Mouse (Mus musculus): Measurements from ENCODE around the gene Rims4.

Gene Rims4

GRCm38 (mm10) chr2:163918317-163919258 is at the start of gene Rims4:
Gene Rims4 (minus strand): TSS chr2:163918683.
- in situ Hi-C loops (cut with MboI, MseI): no loop called here

GRCm38 (mm10) chr2:163965706-163966105 is 47.2 kb upstream of the Rims4 start:
- in situ Hi-C loops (cut with MboI, MseI): loop anchor here (5.0 kb wide), 1 partner anchor 93 kb away; no protein-coding TSS in a partner anchor

GRCm38 (mm10) chr2:163964606-163965560 is 46.4 kb upstream of the Rims4 start:
- in situ Hi-C loops (cut with MboI, MseI): loop anchor here (5.0 kb wide), 1 partner anchor 93 kb away; no protein-coding TSS in a partner anchor

GRCm38 (mm10) chr2:163953622-163954310 is 35.3 kb upstream of the Rims4 start:
- in situ Hi-C loops (cut with MboI, MseI): loop anchor here (5.0 kb wide), 1 partner anchor 101 kb away; the partner anchor contains the start of gene Kcnk15

GRCm38 (mm10) chr2:163951770-163952169 is 33.3 kb upstream of the Rims4 start:
- in situ Hi-C loops (cut with MboI, MseI): loop anchor here (5.0 kb wide), 1 partner anchor 99 kb away; the partner anchor contains the start of gene Kcnk15

- in situ Hi-C loops (cut with MboI, MseI): no loop called here
Measured at GRCm38 (mm10) chr2:163947976-163948375, 29.5 kb upstream of the Rims4 start.

- in situ Hi-C loops (cut with MboI, MseI): no loop called here
Measured at GRCm38 (mm10) chr2:163946221-163946620, 27.7 kb upstream of the Rims4 start.

- in situ Hi-C loops (cut with MboI, MseI): no loop called here
Measured at GRCm38 (mm10) chr2:163944511-163944910, 26.0 kb upstream of the Rims4 start.

GRCm38 (mm10) chr2:163943056-163943455 is 24.6 kb upstream of the Rims4 start:
- in situ Hi-C loops (cut with MboI, MseI): no loop called here

- in situ Hi-C loops (cut with MboI, MseI): no loop called here
Measured at GRCm38 (mm10) chr2:163939522-163939921, 21.0 kb upstream of the Rims4 start.

- in situ Hi-C loops (cut with MboI, MseI): no loop called here
Measured at GRCm38 (mm10) chr2:163932151-163932550, 13.7 kb upstream of the Rims4 start.

GRCm38 (mm10) chr2:163928464-163929200 is 10.1 kb upstream of the Rims4 start:
- in situ Hi-C loops (cut with MboI, MseI): no loop called here

GRCm38 (mm10) chr2:163925044-163925443 is 6.6 kb upstream of the Rims4 start:
- in situ Hi-C loops (cut with MboI, MseI): no loop called here

- in situ Hi-C loops (cut with MboI, MseI): no loop called here
Measured at GRCm38 (mm10) chr2:163924531-163924930, 6.0 kb upstream of the Rims4 start.

GRCm38 (mm10) chr2:163923113-163923512 is 4.6 kb upstream of the Rims4 start:
- in situ Hi-C loops (cut with MboI, MseI): no loop called here

- in situ Hi-C loops (cut with MboI, MseI): no loop called here
Measured at GRCm38 (mm10) chr2:163919581-163919980, 1.1 kb upstream of the Rims4 start.

GRCm38 (mm10) chr2:163916703-163917102 is 1.8 kb downstream of the Rims4 start:
- in situ Hi-C loops (cut with MboI, MseI): no loop called here

GRCm38 (mm10) chr2:163915294-163915791 is 3.1 kb downstream of the Rims4 start:
- in situ Hi-C loops (cut with MboI, MseI): no loop called here

- in situ Hi-C loops (cut with MboI, MseI): no loop called here
Measured at GRCm38 (mm10) chr2:163914107-163914506, 4.4 kb downstream of the Rims4 start.

GRCm38 (mm10) chr2:163913704-163914103 is 4.8 kb downstream of the Rims4 start:
- in situ Hi-C loops (cut with MboI, MseI): no loop called here
